Mouse (Mus musculus): ENCODE data around the gene Myh9. TPM values are rescaled to one million over a fixed set of nuclear protein-coding genes. Genes with fewer than 3 reads are reported as not detected.

Myh9 gene
- 40.0 TPM for polyA plus RNA-seq (2014; fragmentation: Illumina TruSeq; extraction: RNeasy Lipid Tissue Mini Kit (QIAGEN cat#74804); ENCODE audit: low read depth, low replicate concordance)

GRCm38 (mm10) chr15:77842047-77842843, at the start of gene Myh9:
TSS of gene Myh9 (minus strand) at chr15:77842175.

GRCm38 (mm10) chr15:77756848-77757247, 85.1 kb downstream of the Myh9 start, which contains the start of gene Apol8:
TSS of gene Apol8 (minus strand) at chr15:77757003.

GRCm38 (mm10) chr15:77728739-77729138, 113.2 kb downstream of the Myh9 start, which contains the start of gene Apol9b:
TSS of gene Apol9b (plus strand) at chr15:77729039.

Other genes starting within 250 kb of the Myh9 start
- 5.3 TPM for gene Apol10b, start 246.1 kb downstream of the Myh9 start, polyA plus RNA-seq (2014; fragmentation: Illumina TruSeq; extraction: RNeasy Lipid Tissue Mini Kit (QIAGEN cat#74804); ENCODE audit: low read depth, low replicate concordance)
- not detected for gene Gm36245, start 242.9 kb downstream of the Myh9 start, polyA plus RNA-seq (2014; fragmentation: Illumina TruSeq; extraction: RNeasy Lipid Tissue Mini Kit (QIAGEN cat#74804); ENCODE audit: low read depth, low replicate concordance)
- gene Apol11b, start 198.9 kb downstream of the Myh9 start, polyA plus RNA-seq (2014; fragmentation: Illumina TruSeq; extraction: RNeasy Lipid Tissue Mini Kit (QIAGEN cat#74804); ENCODE audit: low read depth, low replicate concordance) = 0.39 TPM
- gene Apol7e, start 143.3 kb downstream of the Myh9 start, polyA plus RNA-seq (2014; fragmentation: Illumina TruSeq; extraction: RNeasy Lipid Tissue Mini Kit (QIAGEN cat#74804); ENCODE audit: low read depth, low replicate concordance) = not detected
- 1.0 TPM for gene Apol9b, start 113.1 kb downstream of the Myh9 start, polyA plus RNA-seq (2014; fragmentation: Illumina TruSeq; extraction: RNeasy Lipid Tissue Mini Kit (QIAGEN cat#74804); ENCODE audit: low read depth, low replicate concordance)
- not detected for gene Apol8, start 85.2 kb downstream of the Myh9 start, polyA plus RNA-seq (2014; fragmentation: Illumina TruSeq; extraction: RNeasy Lipid Tissue Mini Kit (QIAGEN cat#74804); ENCODE audit: low read depth, low replicate concordance)
- gene Txn2, start 86.8 kb upstream of the Myh9 start, polyA plus RNA-seq (2014; fragmentation: Illumina TruSeq; extraction: RNeasy Lipid Tissue Mini Kit (QIAGEN cat#74804); ENCODE audit: low read depth, low replicate concordance) = 377 TPM
- 0.79 TPM for gene Foxred2, start 114.5 kb upstream of the Myh9 start, polyA plus RNA-seq (2014; fragmentation: Illumina TruSeq; extraction: RNeasy Lipid Tissue Mini Kit (QIAGEN cat#74804); ENCODE audit: low read depth, low replicate concordance)
- gene Eif3d, start 128.6 kb upstream of the Myh9 start, polyA plus RNA-seq (2014; fragmentation: Illumina TruSeq; extraction: RNeasy Lipid Tissue Mini Kit (QIAGEN cat#74804); ENCODE audit: low read depth, low replicate concordance) = 70.0 TPM

All from heart, adult 10 weeks (tissue).